Mouse (Mus musculus) midbrain, embryonic 10.5 days (tissue): Measurements from ENCODE around the gene Fto. TPM values are rescaled to one million over a fixed set of nuclear protein-coding genes. Genes with fewer than 3 reads are reported as not detected.

Experiments used
- DNase-seq: peaks from one replicate; pipeline ENCODE4 v3.0.0-alpha.2; 2017; ENCODE audit warnings: low spot score
- H3K27ac ChIP-seq: fragments of 300-500 bp; sonication (generic); replicated peaks from 2 replicates; pipeline ENCODE4 v1.5.1; 2016; ENCODE audit warnings: mild to moderate bottlenecking
- H3K27me3 ChIP-seq: fragments of 300-500 bp; sonication (generic); 2 replicates; pipeline ENCODE4 v1.6.1; 2016; ENCODE audit warnings: low read depth, mild to moderate bottlenecking; ENCODE audit not compliant: poor library complexity, severe bottlenecking
- H3K36me3 ChIP-seq: fragments of 300-500 bp; sonication (generic); 2 replicates; pipeline ENCODE4 v1.6.1; 2016; ENCODE audit warnings: mild to moderate bottlenecking, moderate library complexity
- H3K4me1 ChIP-seq: fragments of 300-500 bp; sonication (generic); 2 replicates; pipeline ENCODE4 v1.6.1; 2016
- H3K4me3 ChIP-seq: fragments of 300-500 bp; sonication (generic); 2 replicates; pipeline ENCODE4 v1.5.1; 2016; ENCODE audit warnings: mild to moderate bottlenecking, moderate library complexity
- H3K9me3 ChIP-seq: fragments of 300-500 bp; sonication (generic); replicated peaks from 2 replicates; pipeline ENCODE4 v1.6.1; 2016; ENCODE audit warnings: mild to moderate bottlenecking
- WGBS: fragments of 180-500 bp; shearing (Covaris S2); methylation state at CpG from one replicate; pipeline ENCODE4 v1.1.7; 2016; 5-methylcytosine and 5-hydroxymethylcytosine counted together
- polyA plus RNA-seq: library from polyadenylated mRNA; unstranded; fragments of >200 nt; fragmentation: Nextera tagmentation; extraction: Ambion mirVana; gene quantifications from 2 replicates; pipeline ENCODE4 v1.2.1, GENCODE M21; 2016

Fto gene
- polyA plus RNA-seq, 1 experiment from 2014 or later, result 91.3 TPM

DNA sequence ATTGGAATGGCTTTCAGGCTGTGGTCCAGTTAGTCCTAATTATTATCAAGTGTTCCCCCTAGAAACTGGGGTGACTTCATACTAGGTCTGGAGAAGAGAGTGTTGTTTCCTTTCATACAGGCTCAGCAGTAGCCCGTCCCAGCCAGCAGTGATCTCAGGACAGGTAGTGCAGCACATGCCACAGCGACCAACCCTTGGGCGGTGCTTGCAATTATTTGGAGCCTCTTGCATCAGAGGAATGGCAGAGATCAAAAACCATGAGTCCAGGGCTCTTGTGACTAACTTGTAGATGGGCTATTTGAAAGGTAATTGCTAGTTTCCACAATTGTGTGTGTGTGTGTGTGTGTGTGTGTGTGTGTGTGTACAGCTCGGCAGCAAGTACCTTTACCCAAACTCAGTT is 247.9 kb downstream of the Fto start:
- H3K36me3 ChIP-seq, result no peaks in the 10 kb centered on the region; the same call in 1 of the 2 replicates
- 92% methylated on average over 4 of the region's 4 CpGs for WGBS

DNA sequence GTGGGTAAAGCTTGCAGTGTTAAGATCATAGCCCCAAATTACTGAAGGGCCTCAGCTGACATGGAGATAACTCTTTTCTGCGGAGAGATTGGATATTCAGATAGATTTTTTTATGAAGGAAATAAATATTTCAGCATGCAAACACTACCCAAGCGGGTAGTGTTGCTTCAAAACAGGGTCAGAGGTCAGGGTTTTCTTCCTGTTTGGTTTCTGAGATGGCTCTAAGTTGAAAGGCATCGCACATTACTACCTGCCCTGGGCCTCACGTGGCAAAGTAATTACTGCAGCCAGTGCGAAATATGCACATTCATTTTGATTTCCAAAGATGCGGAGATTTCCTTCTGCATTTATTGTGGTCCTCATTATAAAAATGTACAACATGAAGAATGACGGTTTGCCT is 249.3 kb downstream of the Fto start:
- DNase-seq, result no peak
- no peaks in the 10 kb centered on the region for H3K27me3 ChIP-seq
- H3K36me3 ChIP-seq, result no peaks in the 10 kb centered on the region; the same call in 1 of the 2 replicates
- WGBS, result 66% methylated on average over 7 of the region's 7 CpGs
- no peak overlapping the region for H3K4me3 ChIP-seq
- H3K27ac ChIP-seq, result no peak overlapping the region
- H3K4me1 ChIP-seq, result peaks cover 54% of the 10 kb centered on the region
- H3K9me3 ChIP-seq, result no peaks in the 10 kb centered on the region

More for the DNA sequence above, 247.9 kb downstream of the Fto start:
- H3K27ac ChIP-seq, result no peak overlapping the region
- H3K27me3 ChIP-seq, result no peaks in the 10 kb centered on the region
- no peak for DNase-seq
- no peak overlapping the region for H3K4me3 ChIP-seq
- no peaks in the 10 kb centered on the region for H3K9me3 ChIP-seq
- H3K4me1 ChIP-seq, result peaks cover 47% of the 10 kb centered on the region

DNA sequence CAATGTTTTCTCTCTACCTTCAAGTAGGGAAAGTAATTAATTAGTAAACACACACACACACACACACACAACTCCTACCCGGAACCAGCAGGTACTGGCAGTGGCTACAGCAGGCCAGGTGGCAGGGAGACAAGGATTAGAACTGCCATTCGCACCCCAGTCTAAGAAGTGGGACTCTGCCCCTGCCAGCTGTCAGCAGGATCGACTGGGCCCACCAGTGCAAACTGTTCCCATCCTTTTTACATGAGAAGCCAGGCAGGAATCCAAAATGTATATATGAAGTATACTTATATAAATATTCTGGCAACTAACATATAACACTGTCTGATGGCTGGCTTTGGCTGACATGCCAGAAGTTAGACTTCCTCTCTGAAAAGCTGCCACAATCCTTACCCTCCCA is 250.0 kb downstream of the Fto start:
- WGBS, result 94% methylated on average over 3 of the region's 3 CpGs
- DNase-seq, result no peak
- peaks cover 56% of the 10 kb centered on the region for H3K4me1 ChIP-seq

DNA sequence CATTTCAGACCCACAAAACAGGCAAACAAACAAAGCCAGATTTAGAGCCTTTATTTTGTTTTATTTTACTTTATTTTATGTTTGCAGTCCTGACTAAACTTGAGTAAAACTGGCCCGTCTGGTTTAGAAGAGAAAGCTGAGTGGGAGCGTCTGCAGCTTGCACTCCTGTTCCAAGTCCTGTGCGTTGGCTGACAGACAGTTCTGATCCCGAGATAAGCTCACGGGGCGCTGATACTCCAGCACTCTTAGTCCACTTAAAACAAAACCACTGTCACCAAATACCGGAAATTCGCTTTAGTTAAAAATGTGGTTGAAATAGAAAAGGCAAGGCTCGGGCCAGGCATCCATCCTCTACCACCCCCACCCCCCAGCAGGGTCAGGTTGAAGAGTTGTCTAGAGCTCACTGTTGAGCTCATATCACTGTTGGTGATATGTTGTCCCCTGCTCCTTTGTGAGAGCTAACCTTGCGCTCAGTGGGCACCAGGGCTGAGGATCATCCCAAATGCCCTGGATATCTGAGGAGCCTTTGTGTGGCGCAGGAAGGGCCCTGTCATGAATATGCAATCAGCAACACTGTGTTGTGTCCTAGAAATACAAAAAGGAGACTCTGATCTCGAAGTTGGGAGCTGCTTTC is 252.7 kb downstream of the Fto start:
- DNase-seq, result peak; percentile 55
- Histone ChIP-seq H3K27ac (peak overlapping the region; percentile 75), H3K36me3 (no peaks in the 10 kb centered on the region), H3K4me3 (0 out of 2 replicates have a peak overlapping the region, but pooled peaks have one; percentile 12), H3K4me1 (peaks cover 70% of the 10 kb centered on the region), H3K27me3 (peaks cover 6% of the 10 kb centered on the region; the same call in 1 of the 2 replicates), H3K9me3 (no peaks in the 10 kb centered on the region)
- WGBS, result 39% methylated on average over 12 of the region's 12 CpGs

More for the DNA sequence above, 250.0 kb downstream of the Fto start:
- H3K27ac ChIP-seq, result peak overlapping the region; percentile 2; the same call in 1 of the 2 replicates
- H3K9me3 ChIP-seq, result no peaks in the 10 kb centered on the region
- H3K4me3 ChIP-seq, result no peak overlapping the region
- peaks cover 5% of the 10 kb centered on the region; the same call in 1 of the 2 replicates for H3K27me3 ChIP-seq
- H3K36me3 ChIP-seq, result no peaks in the 10 kb centered on the region; the same call in 1 of the 2 replicates

DNA sequence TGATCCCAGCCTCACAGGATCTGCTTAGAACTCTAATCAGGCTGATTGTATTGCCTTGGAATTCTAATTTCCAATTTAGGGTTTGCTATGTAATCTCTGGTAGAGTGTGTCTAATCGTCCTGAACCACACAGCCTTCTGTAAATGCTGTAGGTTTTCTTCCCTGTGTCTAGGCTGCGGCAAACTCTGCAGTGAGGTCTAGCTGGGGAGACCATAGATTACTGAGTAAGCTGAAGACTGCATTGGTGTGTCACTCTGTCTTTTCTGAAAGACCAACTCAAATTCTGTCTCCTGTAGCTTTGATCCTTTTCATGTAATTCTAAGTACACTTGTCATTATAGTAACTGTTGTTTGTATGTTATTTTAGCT is 253.2 kb downstream of the Fto start:
- H3K27ac ChIP-seq, result peak overlapping the region; percentile 75
- WGBS, result 35% methylated on average over 2 of the region's 2 CpGs
- peaks cover 6% of the 10 kb centered on the region; the same call in 1 of the 2 replicates for H3K27me3 ChIP-seq
- peaks cover 70% of the 10 kb centered on the region for H3K4me1 ChIP-seq
- DNase-seq, result no peak
- H3K36me3 ChIP-seq, result no peaks in the 10 kb centered on the region
- H3K4me3 ChIP-seq, result 0 out of 2 replicates have a peak overlapping the region, but pooled peaks have one; percentile 12
- H3K9me3 ChIP-seq, result no peaks in the 10 kb centered on the region

DNA sequence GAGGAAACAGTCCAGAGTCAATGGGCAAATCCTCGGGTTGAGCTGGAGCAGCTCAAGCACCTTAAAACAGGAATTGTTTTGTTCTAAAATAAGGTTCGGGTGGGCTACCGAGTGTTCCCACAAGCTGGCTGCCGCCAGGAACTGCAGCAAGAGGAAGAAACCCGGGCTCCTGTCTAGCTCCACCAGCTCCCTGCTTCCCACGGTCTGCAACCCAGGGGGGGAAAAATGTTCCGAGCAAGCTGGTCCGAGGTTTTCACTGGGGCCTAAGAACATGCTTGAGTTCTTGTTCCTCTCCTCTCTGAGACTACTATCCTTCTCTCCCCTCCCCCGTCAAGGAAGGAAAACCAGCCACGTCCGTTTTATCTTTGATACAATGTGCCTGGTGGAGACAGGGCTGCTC is 256.5 kb downstream of the Fto start:
- no peak overlapping the region for H3K4me3 ChIP-seq
- 0 out of 2 replicates have a peak, but pooled peaks cover 3% of the 10 kb centered on the region for H3K9me3 ChIP-seq
- H3K4me1 ChIP-seq, result peaks cover 76% of the 10 kb centered on the region
- DNase-seq, result no peak
- 0 out of 2 replicates have a peak, but pooled peaks cover 3% of the 10 kb centered on the region for H3K36me3 ChIP-seq
- WGBS, result 39% methylated on average over 11 of the region's 11 CpGs
- H3K27me3 ChIP-seq, result peaks cover 14% of the 10 kb centered on the region; the same call in 1 of the 2 replicates
- peak overlapping the region; percentile 71 for H3K27ac ChIP-seq

DNA sequence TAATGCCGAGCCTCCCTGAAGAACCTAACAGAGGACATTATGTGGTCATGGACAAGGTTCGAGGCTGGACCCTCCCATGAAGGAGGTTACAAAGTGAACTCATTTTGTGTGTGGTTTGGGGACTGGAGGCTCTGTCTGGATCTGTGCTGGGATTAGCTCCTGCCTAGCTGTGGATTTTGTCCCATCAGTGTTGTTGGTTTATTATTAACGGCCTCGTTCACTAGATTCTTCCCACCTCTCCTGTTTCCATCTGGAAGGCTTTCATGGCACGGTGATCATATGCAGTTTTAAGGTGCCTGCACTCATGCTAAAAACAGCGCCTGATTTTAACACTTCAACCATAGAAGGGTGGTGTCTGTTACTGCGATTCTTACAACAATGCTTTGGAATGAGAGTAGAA is 257.5 kb downstream of the Fto start:
- no peak overlapping the region for H3K4me3 ChIP-seq
- H3K27me3 ChIP-seq, result peaks cover 14% of the 10 kb centered on the region; the same call in 1 of the 2 replicates
- 0 out of 2 replicates have a peak, but pooled peaks cover 3% of the 10 kb centered on the region for H3K36me3 ChIP-seq
- 0 out of 2 replicates have a peak, but pooled peaks cover 3% of the 10 kb centered on the region for H3K9me3 ChIP-seq
- 89% methylated on average over 7 of the region's 7 CpGs for WGBS
- no peak for DNase-seq
- no peak overlapping the region for H3K27ac ChIP-seq
- peaks cover 76% of the 10 kb centered on the region for H3K4me1 ChIP-seq

DNA sequence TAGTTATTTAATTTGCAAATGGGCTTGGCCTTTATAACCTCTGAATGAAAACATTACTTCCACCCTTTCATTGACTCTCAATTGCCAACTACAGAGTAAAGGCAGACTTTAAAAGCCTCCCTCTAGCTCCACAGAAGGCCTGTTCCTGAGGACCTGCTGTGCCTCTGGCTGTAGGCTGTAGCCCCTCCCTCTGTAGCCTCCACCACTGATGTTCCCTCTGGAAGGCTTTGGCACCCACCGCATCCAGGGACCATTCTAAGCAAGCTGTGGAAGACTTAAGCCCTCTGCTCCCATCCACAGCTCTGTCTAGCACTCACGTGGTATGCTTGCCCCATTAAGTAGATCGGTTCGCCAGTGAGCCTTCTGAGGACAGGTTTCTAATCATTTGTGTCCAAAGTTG is 258.7 kb downstream of the Fto start:
- Histone ChIP-seq H3K4me1 (peaks cover 76% of the 10 kb centered on the region), H3K27ac (peak overlapping the region; percentile 57; the same call in 1 of the 2 replicates), H3K36me3 (0 out of 2 replicates have a peak, but pooled peaks cover 3% of the 10 kb centered on the region), H3K27me3 (peaks cover 14% of the 10 kb centered on the region; the same call in 1 of the 2 replicates), H3K9me3 (0 out of 2 replicates have a peak, but pooled peaks cover 3% of the 10 kb centered on the region), H3K4me3 (no peak overlapping the region)
- 37% methylated on average over 4 of the region's 4 CpGs for WGBS
- no peak for DNase-seq

DNA sequence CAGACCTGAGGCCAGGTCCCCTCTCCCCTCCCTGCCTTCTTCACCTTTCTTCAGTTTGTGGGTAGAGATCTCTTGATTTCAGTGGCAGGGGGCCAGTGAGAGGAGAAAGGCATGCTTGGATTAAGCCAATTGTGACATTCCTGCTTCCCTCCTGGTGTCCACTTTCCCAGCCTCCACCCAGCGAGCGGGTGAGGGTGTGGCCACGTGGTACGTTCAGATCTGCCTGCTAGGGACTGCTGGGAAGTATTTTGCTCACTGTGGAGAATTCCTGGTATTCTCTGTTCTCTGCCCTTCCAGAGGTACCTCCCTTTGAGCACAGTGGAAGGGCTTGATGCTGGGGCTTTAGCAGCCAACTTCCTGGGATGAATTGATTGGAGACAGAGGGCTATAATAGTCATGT is 259.3 kb downstream of the Fto start:
- H3K4me3 ChIP-seq, result no peak overlapping the region
- DNase-seq, result no peak
- 0 out of 2 replicates have a peak, but pooled peaks cover 3% of the 10 kb centered on the region for H3K9me3 ChIP-seq
- H3K27ac ChIP-seq, result peak overlapping the region; percentile 57; the same call in 1 of the 2 replicates
- H3K4me1 ChIP-seq, result peaks cover 78% of the 10 kb centered on the region
- H3K27me3 ChIP-seq, result peaks cover 14% of the 10 kb centered on the region; the same call in 1 of the 2 replicates
- 0 out of 2 replicates have a peak, but pooled peaks cover 3% of the 10 kb centered on the region for H3K36me3 ChIP-seq
- 28% methylated on average over 4 of the region's 4 CpGs for WGBS

DNA sequence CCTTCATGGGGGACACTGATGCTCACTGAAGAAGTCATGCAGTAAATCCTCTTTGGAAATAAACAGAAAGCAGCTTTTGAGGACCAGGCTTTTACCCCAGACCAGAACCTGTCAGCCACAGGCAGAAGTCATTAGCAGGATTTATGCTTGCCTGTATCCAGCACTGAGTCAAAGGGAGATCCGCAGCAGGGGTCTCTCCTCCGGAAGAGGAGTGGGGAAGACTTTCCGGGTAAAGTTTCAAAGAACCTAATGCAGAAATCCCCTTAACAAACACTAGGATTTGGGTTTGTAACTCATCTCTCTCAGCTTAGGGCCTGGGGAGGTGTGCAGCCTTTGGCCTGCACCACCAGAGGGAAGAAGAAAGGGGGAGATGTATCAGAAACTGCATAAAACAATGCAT is 262.3 kb downstream of the Fto start:
- no peak overlapping the region for H3K4me3 ChIP-seq
- peaks cover 9% of the 10 kb centered on the region; the same call in 1 of the 2 replicates for H3K27me3 ChIP-seq
- H3K27ac ChIP-seq, result peak overlapping the region; percentile 79
- H3K9me3 ChIP-seq, result 0 out of 2 replicates have a peak, but pooled peaks cover 3% of the 10 kb centered on the region
- no peak for DNase-seq
- 0 out of 2 replicates have a peak, but pooled peaks cover 3% of the 10 kb centered on the region for H3K36me3 ChIP-seq
- peaks cover 53% of the 10 kb centered on the region for H3K4me1 ChIP-seq
- 10% methylated on average over 3 of the region's 3 CpGs for WGBS

DNA sequence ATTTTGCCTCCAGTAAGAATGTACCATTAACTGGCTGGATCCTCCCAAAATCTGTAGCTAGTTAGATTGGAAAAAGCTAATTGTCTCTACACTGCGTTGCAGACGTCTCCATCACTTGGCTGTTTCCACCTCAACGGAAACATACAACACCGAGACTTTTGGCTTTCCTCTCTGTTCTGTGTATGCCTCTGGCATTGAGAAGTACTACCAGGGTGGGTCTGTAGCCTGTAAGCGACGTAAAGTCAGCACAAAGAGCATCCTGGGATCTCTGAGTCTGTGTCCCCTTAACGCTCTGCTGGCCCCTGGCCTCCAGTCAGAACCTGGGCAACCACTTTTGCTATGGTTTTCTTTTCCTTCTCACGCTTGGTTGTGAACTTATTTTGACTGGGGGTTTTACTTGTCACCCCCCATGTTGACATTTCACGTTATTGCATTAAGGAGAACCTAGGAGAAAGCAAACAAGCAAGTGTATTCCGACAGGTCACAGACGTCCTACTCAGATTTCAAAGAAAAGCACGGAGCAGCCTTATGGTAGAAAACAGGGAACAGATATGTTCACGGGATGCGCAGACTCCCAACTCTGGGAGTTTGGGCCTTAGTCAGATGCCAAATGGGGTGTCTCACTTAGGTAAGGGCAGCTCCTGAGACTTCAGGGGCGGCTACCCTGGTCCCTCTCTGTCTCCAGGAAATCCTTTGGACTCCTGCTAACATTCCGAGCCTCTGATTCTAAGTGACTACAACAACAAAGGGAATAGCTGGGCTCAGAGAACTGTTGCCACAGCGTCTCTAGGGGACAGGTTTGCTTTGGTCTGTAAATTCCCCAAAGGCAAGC is 263.0 kb downstream of the Fto start:
- H3K4me1 ChIP-seq, result peaks cover 52% of the 10 kb centered on the region
- 7% methylated on average over 17 of the region's 17 CpGs for WGBS
- DNase-seq, result peak; percentile 64
- 0 out of 2 replicates have a peak, but pooled peaks cover 3% of the 10 kb centered on the region for H3K36me3 ChIP-seq
- H3K27me3 ChIP-seq, result peaks cover 9% of the 10 kb centered on the region; the same call in 1 of the 2 replicates
- H3K4me3 ChIP-seq, result peak overlapping the region; percentile 26
- H3K9me3 ChIP-seq, result 0 out of 2 replicates have a peak, but pooled peaks cover 3% of the 10 kb centered on the region
- peak overlapping the region; percentile 79 for H3K27ac ChIP-seq

DNA sequence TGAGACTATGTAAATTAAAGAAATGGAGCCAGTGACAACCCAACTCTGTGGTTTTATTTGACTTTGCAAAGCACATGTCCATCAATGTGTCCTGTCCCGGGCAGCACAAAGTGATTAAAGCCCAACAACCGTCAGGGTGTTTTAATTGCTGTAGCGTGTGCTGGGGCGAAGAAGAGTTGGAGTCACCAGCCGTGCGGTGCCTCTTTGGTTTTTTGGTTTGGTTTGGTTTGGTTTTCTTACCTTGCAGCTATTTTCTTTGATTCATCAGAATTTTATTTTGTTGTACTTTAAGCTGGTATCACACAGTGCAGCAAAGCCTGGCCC is 263.6 kb downstream of the Fto start:
- Histone ChIP-seq H3K27me3 (peaks cover 9% of the 10 kb centered on the region; the same call in 1 of the 2 replicates), H3K4me3 (no peak overlapping the region), H3K27ac (peak overlapping the region; percentile 79), H3K9me3 (0 out of 2 replicates have a peak, but pooled peaks cover 3% of the 10 kb centered on the region), H3K36me3 (0 out of 2 replicates have a peak, but pooled peaks cover 3% of the 10 kb centered on the region), H3K4me1 (peaks cover 54% of the 10 kb centered on the region)
- no peak for DNase-seq
- WGBS, result 16% methylated on average over 6 of the region's 6 CpGs
